Mouse (Mus musculus): ENCODE data around the gene Naa35.

GRCm38 (mm10) chr13:59660371-59660770 is 75.3 kb downstream of the Naa35 start:
- no peak for TF ChIP-seq GATA1 (IDR thresholded peaks at IDR 0.05; ENCODE audit: borderline replicate concordance, low read length)
- no peak for TF ChIP-seq FLI1 (IDR thresholded peaks at IDR 0.05; ENCODE audit: low read length)
